Mouse (Mus musculus) heart, adult 9 months (tissue): ENCODE measurements around the gene Xpnpep2.

Source experiments
- DNase-seq, 2 experiments: peaks; one replicate each; pipeline ENCODE4 v3.0.0; 2022; ENCODE audit warnings: low spot score in 2 of 2

The Xpnpep2 gene

DNA sequence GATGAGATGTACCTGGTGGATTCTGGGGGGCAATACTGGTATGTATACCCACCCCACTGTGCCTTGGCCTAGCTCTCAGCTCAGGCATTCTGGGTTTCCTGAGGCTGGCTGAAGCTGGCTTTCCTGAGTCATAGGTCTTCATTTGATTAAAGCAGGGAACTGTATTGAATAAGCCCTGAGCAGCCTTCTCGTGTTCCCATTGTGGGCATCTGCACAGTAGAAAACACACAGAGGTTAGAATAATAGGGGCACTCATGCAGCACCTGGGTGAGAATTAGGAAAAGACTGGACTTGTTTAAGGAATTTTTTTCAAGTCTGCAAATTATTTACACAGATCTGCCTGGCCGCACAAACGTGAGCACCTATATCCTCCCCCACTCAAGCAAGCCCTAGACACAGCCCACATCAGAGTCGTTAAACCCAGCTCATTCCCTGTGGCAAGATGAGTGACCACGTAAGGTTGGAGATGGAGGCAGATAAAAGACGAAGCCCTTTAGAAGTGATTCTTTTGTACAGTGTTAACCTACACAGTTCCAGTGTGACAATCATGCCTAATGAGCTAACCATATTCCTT lies 18.5 kb downstream of the Xpnpep2 start:
- no peak for DNase-seq

DNA sequence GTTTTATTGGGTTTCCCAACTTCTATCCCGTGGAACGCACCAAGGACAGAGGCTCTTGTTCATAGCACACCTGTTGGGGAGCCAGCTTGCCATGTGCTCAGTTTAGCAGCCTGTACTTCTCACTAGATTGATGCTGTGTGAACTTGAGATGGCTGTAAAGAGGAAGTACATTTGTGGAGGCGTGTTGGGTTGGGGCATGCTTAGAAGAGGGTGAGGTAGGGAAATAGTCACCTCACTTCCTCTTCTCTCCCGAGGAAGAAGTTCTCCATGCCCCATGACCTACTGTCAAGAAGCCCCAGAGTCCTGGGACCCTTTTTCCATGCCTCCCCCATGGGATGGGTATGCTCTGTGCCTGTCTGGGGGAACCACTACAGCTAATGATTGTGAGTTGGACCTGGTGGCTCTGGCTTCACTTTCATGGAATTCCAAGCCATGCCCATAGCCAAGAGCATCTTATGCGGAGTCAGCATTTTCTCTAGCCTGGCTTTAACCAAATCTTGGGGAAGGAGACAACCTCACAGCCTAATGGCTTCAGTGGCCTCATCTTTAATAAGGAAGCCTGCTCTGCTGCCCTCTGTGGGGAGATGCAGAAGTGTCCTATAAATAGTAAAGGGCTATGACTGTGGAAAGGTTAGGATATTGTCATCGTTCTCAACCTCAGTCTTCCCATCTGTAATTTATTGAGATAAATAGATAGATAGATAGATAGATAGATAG lies 19.1 kb downstream of the Xpnpep2 start:
- no peak for DNase-seq

DNA sequence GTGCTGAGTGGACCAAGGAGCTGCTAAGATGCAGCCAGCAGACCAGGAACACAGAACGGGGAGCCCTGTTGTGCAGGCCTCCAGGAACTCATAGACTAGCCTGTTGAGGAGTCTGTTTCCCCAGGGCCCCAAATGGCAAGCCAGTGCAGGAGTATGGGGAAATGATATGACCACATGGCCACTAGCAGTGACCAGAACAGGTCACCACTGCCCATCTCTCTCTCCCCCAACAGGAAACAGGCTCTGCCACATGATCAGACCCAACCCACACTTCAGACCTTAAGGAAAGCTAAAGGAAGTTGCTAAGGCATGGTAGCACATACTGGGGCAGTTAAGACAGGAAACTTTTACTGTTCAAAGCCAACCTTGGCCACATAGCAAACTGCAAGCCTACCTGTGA lies 20.6 kb downstream of the Xpnpep2 start:
- DNase-seq, result no peak

DNA sequence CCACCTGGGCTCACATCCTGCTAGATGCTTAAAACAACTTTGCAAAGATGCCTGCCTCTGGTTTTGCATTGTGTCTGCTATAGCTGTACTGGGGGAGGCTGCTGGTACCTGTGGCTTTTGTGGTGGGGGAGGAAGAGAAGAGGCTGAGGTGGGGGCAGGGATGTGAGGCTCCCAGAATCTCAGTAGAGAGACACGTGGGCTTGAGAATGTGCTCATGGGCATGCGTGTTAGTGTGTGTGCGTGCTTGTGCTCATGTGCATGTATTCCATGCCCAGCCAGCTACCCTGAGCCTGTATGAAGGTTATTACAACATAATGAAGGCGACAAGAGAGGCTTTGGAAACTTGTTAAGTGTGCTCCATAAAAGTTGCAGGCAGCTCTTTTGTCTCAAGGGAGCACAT lies 28.4 kb downstream of the Xpnpep2 start:
- no peak for DNase-seq

DNA sequence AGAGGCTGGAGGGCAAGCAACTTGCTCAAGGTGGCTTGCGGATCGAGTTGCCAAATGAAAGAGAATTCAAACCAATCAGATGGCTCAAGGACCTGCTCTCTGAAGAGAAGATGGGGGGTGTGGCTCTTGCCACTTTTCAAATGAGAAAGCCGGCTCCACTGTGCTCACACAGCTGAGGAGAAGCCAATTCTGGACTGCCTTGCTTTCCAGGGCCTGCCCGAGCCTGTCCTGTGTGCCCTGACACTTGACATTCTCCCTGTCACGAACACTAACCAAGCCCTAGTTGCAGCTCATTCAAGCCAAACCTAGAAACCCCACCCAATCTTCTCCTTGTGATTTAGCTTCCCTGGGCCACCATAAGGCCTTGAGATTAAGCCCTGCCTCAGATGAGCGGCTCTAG lies 29.5 kb downstream of the Xpnpep2 start:
- DNase-seq, result no peak

DNA sequence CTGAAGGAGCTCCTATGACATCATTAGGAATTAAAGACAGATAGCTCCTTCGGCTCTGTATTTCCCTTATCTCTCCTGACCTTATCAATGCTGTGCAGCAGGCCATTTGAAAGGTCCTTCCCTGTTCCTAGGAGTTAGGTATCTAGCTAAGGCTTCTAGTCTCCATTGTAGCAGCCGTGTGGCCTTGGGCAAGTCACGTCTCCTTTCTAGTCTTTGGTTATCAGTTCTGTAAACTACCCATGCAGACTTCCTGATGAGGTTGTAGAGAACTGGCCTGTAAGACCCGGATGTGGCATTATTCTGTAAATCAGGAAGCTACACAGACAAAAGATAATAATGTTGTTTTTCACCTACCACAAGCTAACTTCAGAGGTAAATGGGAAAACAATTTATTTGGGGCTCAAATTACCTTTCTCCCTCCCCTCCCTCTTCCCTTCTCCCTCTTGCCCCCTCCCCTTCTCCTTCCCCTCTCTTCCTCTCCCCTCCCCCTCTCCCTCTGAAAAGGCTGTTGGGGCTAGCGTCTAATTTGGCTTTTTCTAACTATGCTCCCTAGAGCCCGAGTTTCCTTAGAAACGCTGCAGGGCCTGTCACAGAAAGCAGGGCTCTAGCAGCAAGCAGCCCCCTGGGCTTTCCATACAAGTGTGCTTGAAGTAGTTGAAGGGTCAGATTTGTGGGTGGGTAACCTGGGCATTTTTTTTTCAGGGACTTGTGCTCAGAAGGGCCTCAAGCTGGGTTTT lies 30.2 kb downstream of the Xpnpep2 start:
- DNase-seq, result no peak

DNA sequence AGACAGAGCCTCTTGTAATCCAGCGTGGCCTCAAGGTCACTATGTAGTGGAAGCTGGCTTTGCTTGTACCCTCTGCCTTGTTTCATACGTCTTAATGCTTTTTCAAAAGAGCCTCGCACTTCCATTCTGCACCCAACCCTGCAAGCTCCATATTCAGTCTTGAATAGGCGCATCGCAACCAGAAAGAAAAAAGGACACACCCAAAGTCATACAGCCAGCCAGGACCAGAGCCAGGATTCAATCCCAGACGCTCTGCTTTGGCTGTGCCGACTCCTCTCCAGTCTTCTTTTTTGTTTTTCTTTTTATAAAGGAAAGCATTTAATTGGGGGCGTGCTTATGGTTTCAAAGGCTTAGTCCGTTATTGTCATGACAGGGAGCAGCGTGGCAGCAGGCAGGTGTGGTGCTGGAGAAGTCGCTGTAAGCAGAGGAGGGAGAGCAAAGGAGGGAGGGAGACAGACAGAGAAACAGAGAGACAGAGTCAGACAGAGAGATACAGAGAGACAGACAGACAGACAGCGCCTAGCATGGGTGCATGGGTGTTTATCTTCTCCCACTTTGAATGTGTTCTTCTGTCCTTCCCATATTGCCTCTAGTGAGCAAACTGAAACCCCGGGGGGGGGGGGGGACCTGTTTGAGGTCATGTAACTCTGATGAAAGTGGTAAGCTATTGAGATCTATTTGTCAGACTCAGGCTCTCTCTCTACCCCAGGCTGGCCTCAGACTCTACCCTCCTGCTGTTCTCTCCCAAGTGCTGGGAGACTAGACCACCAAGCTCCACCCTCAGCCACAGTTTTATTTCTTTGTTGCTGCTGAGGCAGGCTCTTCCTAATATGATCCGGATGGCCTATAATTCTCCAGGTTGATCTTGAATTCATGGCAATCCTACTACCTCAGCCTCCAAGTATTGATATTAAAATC lies 31.1 kb downstream of the Xpnpep2 start:
- DNase-seq, result no peak

DNA sequence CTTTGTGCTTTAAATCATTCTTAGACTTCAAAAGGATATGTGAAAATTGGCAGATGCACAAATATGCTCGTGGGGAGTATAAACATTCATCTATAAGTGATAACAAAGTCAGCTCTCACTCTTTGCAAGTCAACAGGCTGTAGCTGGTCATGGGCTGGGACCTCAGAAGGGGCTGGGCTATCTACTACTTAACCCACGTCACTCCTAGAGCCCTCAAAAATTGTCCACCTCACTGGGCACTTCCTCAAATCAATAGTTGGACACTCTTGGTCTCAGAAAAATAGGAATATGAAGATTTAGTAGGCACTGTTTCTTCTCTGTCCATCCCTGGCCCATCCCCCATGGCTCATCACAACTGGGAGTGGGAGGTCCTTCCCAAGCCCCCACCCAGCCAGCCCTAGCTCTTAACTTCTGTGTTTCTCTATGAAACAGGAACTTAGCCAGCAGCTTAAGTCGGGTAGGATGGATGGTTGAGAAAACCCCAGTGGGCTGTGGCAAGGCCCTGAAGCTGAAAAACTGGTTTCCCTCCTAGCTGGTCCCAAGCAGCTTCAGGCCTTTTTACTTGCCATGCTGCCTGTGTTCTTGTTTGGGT lies 31.9 kb downstream of the Xpnpep2 start:
- DNase-seq, result no peak

DNA sequence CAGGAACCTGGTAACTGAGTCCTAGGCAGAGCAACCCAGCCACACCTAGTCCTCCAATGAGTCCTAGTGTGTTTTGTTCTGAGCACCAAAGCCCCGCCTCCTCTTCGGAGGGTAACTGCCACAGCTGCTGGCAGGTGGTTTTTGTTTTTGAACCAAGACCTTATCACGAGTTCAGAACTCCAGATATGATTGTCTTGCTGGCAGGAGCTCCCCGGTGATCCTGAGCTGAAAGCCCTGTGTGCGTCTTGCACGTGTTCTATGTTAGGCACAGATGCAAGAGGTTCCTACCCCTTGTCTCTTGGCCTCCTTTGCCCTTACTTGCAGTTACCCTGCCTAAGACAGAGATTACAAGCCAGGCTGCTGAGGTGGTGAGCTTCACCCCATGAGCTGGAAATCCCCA lies 33.0 kb downstream of the Xpnpep2 start:
- no peak for DNase-seq

DNA sequence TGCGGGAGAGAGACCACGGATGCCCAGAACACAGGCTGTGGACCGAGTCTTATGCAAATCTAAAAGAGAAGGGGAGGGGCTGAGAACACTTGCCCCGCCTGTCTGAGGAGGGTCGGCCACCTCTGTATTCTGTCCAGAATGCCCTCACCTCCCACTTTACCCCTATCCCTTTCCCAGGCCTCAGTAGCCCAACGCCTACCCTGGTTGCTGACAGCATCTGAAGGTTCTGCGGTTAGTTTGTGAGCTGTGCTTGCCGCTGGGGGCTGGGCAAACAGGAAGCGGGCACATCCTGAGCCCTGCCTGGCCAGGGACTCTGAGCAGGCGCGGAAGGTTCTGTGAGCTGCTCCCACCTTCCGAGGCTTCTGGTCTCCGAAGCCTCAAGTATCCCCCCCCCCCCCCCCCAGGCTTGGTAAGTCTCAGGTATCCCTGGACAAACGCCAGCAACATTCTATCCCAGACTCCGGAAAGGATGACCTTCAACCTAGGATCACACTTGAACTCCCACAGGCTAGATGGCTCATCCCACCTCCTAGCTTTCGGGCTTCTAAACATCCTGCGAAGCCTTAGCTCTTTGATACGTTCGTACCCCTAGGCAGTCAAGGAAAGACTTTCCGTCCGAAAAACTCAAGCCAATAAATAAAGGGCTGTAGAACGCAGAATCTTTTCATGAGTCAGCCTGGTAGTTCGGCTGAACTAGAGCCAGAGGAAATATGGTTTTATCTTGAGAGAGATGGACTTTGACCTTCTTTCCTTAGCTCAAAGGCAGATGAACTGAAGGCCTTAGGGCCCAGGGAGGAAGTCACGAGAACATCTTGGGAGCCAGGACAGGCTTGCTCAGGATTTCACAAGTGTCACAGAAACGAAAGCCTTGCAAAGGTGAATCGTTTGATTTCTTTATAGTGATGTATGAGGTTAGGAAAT lies 35.1 kb downstream of the Xpnpep2 start:
- DNase-seq, result peak in 1 of 2 experiments; percentile 25

DNA sequence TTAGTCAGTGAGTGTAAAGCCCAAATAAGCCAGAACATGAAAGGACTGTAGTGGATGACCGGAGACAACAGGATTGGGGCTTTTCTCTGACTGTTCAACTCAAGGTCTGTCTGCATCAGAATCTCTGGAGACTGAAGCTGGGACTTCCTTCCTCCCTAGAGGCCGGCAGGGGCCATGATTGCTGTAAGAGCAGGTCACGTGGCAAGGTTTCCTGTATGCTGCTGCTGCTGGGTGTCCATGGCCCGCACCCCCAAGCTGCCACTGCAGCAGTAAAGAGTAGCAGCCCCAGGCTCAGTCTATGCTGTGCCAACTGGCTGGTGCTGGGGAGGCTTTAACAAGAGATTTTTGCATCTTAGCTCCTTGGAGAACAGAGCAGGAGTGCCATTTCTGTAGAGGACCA lies 37.7 kb downstream of the Xpnpep2 start, which contains the start of gene Sash3:
Gene Sash3, plus strand, starts transcription at position 175 of the 400 bp plus-strand sequence.
- no peak for DNase-seq

DNA sequence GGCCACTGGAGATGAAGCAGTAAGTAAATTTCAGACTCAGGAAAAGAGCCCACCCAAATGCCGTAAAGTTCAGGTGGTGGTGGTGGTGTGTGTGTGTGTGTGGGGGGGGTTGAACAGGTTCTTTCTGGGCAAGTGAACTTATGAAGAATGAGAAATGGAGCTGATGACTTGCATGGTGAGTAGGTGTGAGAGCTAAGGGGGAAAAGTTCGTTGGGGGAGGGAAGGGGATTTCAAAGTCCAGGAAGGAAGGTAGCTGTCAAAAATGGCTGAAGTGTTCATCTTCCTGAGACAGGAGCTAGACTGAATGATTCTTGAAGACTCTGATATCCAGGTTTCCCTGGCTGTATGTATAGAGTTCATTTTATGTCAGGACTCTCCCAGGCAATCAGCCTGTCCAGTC lies 38.7 kb downstream of the Xpnpep2 start:
- no peak for DNase-seq

DNA sequence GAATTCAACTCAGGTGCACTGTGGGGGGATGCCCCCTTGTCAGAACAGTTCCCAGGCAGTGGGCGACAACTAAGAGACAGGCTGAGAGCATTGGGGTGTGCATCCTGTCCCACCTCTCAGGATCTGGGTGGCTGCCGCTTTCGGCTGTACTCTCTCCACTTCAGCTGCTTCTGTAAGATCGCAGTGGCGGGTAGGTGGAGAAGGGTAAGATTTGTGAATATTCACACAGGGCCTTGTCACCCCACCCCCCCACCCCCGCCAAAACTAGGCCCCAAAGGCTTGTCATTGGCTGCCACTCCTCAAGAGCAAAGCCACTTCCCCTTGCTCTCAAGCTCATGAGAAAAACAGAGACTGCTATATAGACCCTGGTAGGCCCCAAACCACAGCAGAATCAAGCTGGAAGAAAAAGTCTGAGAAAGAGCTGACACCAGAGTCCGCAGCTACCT lies 39.2 kb downstream of the Xpnpep2 start:
- DNase-seq, result no peak

DNA sequence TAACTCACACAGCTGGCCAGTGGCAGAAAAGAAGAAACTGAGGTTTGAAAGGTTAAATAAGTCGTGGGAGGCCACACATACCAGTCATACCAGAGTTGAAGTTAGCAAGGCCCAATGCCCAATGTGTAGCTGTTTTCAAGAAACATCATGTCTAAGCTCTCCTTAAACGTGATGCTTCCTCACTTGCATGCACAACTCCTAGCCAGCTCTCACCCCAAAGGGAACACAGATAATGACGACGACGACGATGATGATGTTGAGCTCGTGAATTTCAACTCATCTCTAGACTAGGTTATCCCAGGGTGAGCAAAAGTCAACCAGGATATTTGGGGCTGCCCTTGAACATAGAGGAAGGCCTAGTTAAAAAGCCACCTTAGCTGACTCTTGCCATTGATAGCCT lies 43.6 kb downstream of the Xpnpep2 start:
- no peak for DNase-seq

DNA sequence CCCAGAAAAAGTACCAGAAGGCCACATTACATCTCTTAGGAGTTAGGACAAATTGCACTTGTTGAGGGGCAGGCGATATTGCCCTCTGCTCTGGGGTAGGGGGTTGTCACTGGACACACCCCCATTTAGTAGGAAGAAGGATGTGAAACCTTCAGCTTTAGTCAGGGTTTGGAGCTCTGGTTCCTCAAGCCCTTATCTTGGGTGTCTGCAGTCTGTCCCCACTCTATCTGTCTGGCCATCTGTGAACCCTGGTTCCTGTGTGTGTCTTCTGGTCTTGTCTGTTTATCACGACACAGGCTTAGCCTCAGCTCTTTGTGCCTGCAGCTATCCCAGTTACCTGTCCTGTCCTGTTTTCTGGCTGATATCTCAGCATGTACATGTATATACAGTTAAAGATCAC lies 44.9 kb downstream of the Xpnpep2 start:
- DNase-seq, result no peak

DNA sequence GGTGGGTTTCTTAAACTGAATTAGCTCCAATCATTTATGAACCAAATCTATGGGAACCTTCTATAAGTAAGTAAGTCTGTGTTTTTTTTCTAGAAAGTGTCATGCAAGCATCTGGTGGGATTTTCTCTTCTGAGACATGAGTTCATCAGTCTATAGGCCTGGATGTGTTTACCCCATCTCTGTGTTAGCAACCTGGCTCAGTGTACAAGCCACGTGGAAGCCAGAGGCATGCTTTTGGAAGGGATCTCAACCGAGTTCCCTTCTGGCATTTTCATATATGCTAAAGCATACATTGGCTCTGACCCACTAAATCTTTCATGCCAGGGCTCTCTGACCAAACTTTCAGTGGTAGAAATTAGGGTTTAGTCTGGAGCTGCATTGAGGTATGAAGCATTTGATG lies 45.4 kb downstream of the Xpnpep2 start:
- no peak for DNase-seq

DNA sequence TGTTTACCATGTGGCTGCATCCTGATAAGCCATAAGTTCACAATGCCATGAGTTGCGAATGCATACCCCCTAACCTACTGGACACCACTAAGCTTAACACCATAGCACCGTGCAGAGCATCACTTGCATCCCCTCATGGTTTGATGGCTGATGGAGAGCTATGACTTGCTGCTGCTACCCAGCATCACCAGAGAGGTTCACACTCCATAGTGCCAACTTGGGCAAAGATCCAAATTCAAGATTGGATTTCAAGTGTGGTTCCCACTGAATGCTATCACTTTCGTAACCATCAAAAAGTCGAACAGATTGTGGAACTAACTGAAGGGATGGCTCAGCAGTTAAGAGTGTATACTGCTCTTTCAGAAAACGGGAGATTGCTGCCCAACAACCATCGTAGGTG lies 47.0 kb downstream of the Xpnpep2 start:
- DNase-seq, result no peak

DNA sequence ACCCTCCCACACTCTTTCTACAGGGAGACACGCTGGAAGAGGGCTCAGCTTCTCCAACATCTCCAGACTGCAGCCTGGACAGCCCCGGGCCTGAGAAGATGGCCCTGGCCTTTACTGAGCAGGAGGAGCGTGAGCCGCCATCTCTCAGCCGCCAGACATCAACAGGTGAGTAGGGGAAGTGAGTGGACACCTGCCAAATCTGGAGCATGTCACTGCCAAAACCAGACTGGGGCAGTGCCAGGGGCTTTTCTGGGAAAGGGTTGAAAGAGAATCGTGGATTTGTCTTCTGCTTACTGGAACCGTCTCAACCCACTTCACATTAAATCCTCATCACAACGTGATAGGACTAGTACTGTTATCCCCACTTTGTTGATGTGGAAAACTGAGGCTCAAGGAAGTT lies 48.9 kb downstream of the Xpnpep2 start:
- DNase-seq, result no peak

DNA sequence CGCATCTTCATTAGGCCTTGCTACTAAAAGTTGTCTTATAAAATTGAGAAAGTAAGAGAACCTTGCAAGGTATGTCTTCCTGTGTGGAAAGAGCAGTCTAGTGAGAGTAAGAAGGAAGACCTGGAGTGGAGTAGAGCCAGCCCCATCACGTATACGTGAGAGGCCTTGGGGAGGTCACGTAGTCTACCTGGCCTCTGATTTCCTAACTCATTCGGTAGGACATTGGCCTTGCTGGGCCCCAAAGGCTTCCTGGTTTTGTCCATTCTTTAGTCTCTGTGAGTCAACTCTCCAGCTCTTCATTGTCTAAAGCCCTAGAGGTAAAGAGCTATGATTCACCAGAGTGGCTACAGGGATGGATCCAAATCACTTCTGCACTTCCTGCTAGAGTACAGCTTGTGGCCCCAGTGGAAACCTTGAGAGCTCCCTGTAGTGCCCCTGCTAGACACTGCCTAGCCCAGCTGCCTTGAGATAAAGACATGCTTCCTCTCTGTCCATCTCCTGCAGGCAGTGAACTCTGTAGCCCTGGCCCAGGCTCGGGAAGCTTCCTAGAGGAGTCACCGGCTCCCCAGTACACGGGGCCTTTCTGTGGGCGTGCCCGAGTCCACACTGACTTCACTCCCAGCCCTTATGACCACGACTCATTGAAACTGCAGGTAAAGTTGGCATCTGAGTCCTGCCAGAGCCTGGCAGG lies 49.8 kb downstream of the Xpnpep2 start:
- no peak for DNase-seq

DNA sequence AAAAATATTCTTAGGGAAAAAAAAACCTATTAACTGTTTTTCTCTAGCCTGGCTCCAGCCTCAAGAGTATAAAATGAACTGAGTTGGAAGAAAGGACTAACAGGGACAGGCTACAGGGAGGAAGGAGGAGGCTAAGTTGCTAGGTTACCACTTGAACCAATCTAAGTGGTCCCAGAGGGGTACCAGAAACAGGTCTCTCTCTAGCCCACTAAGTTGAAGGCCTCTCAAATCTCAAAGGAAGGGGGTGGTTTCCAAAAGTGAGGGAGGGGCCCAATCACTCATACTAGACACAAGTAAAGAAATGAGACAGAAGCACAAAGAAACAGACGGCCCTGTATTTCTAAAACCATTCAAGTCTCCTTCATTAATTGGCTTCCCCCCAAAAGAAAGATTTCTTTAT lies 61.4 kb downstream of the Xpnpep2 start:
- DNase-seq, result no peak
